9 mouse cellular contexts compared by ENCODE assay signal in the genomic region with DNA sequence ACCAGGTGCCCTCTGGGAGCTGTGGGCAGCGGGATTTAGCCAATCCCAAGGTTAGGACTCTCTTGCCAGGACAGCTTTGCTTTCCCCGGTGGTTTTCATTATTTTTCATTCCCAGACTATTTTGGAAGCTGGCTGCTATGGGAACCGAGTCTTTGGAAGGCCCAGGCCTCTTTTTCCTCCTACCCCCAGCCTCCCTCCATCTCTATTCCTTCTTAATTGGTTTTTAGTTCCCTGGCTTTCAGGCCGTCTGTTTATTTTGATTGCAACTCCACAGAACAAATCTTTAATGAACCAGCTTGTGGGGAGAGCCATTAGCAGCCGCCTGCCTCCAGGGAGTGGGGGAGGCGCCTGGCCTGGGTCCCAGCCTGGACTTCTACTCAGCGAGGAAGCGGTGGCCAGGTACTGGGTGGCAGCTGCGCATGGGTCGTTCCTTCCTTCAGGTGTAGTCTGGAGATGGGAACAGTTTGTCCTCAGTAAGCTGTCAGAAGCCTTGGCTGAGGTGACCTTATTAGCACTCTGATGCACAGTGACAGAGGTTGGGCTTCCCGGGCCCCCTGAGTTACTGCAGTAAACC.
DNase-seq lines count a peak whose midpoint lies in the region; ATAC-seq and TF ChIP-seq lines count a peak whose summit lies in the region.
"Had no signal": no experiment of that assay in that cellular context is flagged by ENCODE, and none has a peak within 500 bp of the region (broad histone marks: within the 10 kb centered on the region; RNA-seq: fewer than 3 reads in every experiment).

No protein-coding gene starts in this region.

- H3K27me3 ChIP-seq in liver, embryonic 11.5 days (replicated peaks; ENCODE audit: control insufficient read depth, insufficient read depth, low read length): no peaks in the 10 kb centered on the region
- no peaks in the 10 kb centered on the region for H3K27me3 ChIP-seq in liver, postnatal 0 days (ENCODE audit: insufficient read depth, low read length)
- H3K27me3 ChIP-seq in embryonic facial prominence, embryonic 13.5 days: no peaks in the 10 kb centered on the region
- H3K27me3 ChIP-seq in heart, postnatal 0 days (ENCODE audit: control insufficient read depth, insufficient read depth, low read length): no peaks in the 10 kb centered on the region
- no peaks in the 10 kb centered on the region for H3K27me3 ChIP-seq in midbrain, embryonic 13.5 days

- no peak for TF ChIP-seq CTCF in liver, postnatal 0 days (IDR thresholded peaks at IDR 0.05; ENCODE audit: low read depth)
- no peak for TF ChIP-seq CTCF in heart, postnatal 0 days (IDR thresholded peaks at IDR 0.05; ENCODE audit: low read depth)

- TF ChIP-seq EP300 in liver, postnatal 0 days (IDR thresholded peaks at IDR 0.05; ENCODE audit: low read depth): no peak
- TF ChIP-seq EP300 in heart, postnatal 0 days (IDR thresholded peaks at IDR 0.05; ENCODE audit: low read depth): no peak

- no peak overlapping the region for H3K4me3 ChIP-seq in liver, embryonic 11.5 days (ENCODE audit: low read depth, low read length)
- H3K4me3 ChIP-seq in liver, postnatal 0 days (ENCODE audit: low read depth, low read length): no peak overlapping the region
- no peak overlapping the region for H3K4me3 ChIP-seq in embryonic facial prominence, embryonic 13.5 days
- H3K4me3 ChIP-seq in heart, postnatal 0 days (ENCODE audit: low read depth, low read length): no peak overlapping the region
- H3K4me3 ChIP-seq in midbrain, embryonic 13.5 days (replicated peaks): no peak overlapping the region

- H3K4me2 ChIP-seq in liver, embryonic 11.5 days: no peak overlapping the region
- H3K4me2 ChIP-seq in liver, postnatal 0 days (ENCODE audit: low read depth, low read length): no peak overlapping the region
- H3K4me2 ChIP-seq in embryonic facial prominence, embryonic 13.5 days: peak overlapping the region; percentile 22; the same call in 1 of the 2 replicates
- H3K4me2 ChIP-seq in heart, postnatal 0 days (ENCODE audit: low read depth, low read length): no peak overlapping the region
- no peak overlapping the region for H3K4me2 ChIP-seq in midbrain, embryonic 13.5 days (replicated peaks)

- H3K4me1 ChIP-seq in liver, embryonic 11.5 days (replicated peaks; ENCODE audit: control insufficient read depth, insufficient read depth, low read length): peaks cover 12% of the 10 kb centered on the region; the same call in 1 of the 2 replicates
- H3K4me1 ChIP-seq in liver, postnatal 0 days (ENCODE audit: insufficient read depth): peaks cover 9% of the 10 kb centered on the region
- peaks cover 66% of the 10 kb centered on the region for H3K4me1 ChIP-seq in embryonic facial prominence, embryonic 13.5 days
- no peaks in the 10 kb centered on the region for H3K4me1 ChIP-seq in heart, postnatal 0 days (ENCODE audit: control insufficient read depth, insufficient read depth)
- peaks cover 22% of the 10 kb centered on the region for H3K4me1 ChIP-seq in midbrain, embryonic 13.5 days (replicated peaks)

- ATAC-seq in liver, embryonic 11.5 days (replicated peaks; ENCODE audit: low FRiP score): no peak
- no peak for ATAC-seq in liver, postnatal 0 days
- ATAC-seq in embryonic facial prominence, embryonic 13.5 days (ENCODE audit: insufficient number of reproducible peaks, insufficient read depth, low FRiP score, low TSS enrichment, low read depth): peak; percentile 75
- peak; percentile 25; the same call in 1 of the 2 replicates for ATAC-seq in heart, postnatal 0 days (ENCODE audit: insufficient read depth, low read depth)
- ATAC-seq in midbrain, embryonic 13.5 days: peak; percentile 86

- H3K36me3 ChIP-seq in liver, embryonic 11.5 days (ENCODE audit: control insufficient read depth, insufficient read depth, low read length): no peaks in the 10 kb centered on the region
- no peaks in the 10 kb centered on the region for H3K36me3 ChIP-seq in liver, postnatal 0 days (replicated peaks; ENCODE audit: insufficient read depth, low read length)
- no peaks in the 10 kb centered on the region for H3K36me3 ChIP-seq in embryonic facial prominence, embryonic 13.5 days
- no peaks in the 10 kb centered on the region for H3K36me3 ChIP-seq in heart, postnatal 0 days (replicated peaks; ENCODE audit: control insufficient read depth, insufficient read depth, low read length)
- H3K36me3 ChIP-seq in midbrain, embryonic 13.5 days: no peaks in the 10 kb centered on the region
- H3K36me3 ChIP-seq: G1E had no signal

- 69% methylated on average over 11 of the region's 11 CpGs for WGBS in liver, embryonic 11.5 days
- 74% methylated on average over 11 of the region's 11 CpGs for whole genome bisulfite sequencing in liver, postnatal 0 days (ENCODE audit: insufficient replicate concordance)
- WGBS in embryonic facial prominence, embryonic 13.5 days: 32% methylated on average over 11 of the region's 11 CpGs
- WGBS in heart, postnatal 0 days: 57% methylated on average over 11 of the region's 11 CpGs
- 49% methylated on average over 11 of the region's 11 CpGs for WGBS in midbrain, embryonic 13.5 days

- H3K9ac ChIP-seq in liver, embryonic 11.5 days (ENCODE audit: low read depth, low read length): no peak overlapping the region
- no peak overlapping the region for H3K9ac ChIP-seq in liver, postnatal 0 days (replicated peaks)
- 0 out of 2 replicates have a peak overlapping the region, but pooled peaks have one; percentile 0 for H3K9ac ChIP-seq in embryonic facial prominence, embryonic 13.5 days
- H3K9ac ChIP-seq in heart, postnatal 0 days (replicated peaks; ENCODE audit: low read depth, low read length): no peak overlapping the region
- no peak overlapping the region for H3K9ac ChIP-seq in midbrain, embryonic 13.5 days (replicated peaks)

- DNase-seq in liver, embryonic 11.5 days (ENCODE audit: low spot score): no peak
- no peak for DNase-seq in liver, postnatal 0 days
- no peak for DNase-seq in heart, postnatal 0 days (ENCODE audit: low spot score)
- peak; percentile 84 to 90 for DNase-seq in kidney, postnatal 4 days
- no peak for DNase-seq in spleen, postnatal 14 days (ENCODE audit: low spot score in 2 of 2)
- DNase-seq in lung, adult 18-20 months: no peak

- peak overlapping the region; percentile 16; the same call in 1 of the 2 replicates for H3K27ac ChIP-seq in liver, embryonic 11.5 days (ENCODE audit: low read depth, low read length)
- H3K27ac ChIP-seq in liver, postnatal 0 days (ENCODE audit: low read depth): no peak overlapping the region; the same call in 1 of the 2 replicates
- H3K27ac ChIP-seq in embryonic facial prominence, embryonic 13.5 days: peak overlapping the region; percentile 90
- H3K27ac ChIP-seq in heart, postnatal 0 days (ENCODE audit: low read depth): peak overlapping the region; percentile 28
- peak overlapping the region; percentile 17 for H3K27ac ChIP-seq in midbrain, embryonic 13.5 days

- H3K9me3 ChIP-seq in liver, embryonic 11.5 days (ENCODE audit: control insufficient read depth, low read length): no peaks in the 10 kb centered on the region
- no peaks in the 10 kb centered on the region for H3K9me3 ChIP-seq in liver, postnatal 0 days (ENCODE audit: low read length)
- H3K9me3 ChIP-seq in embryonic facial prominence, embryonic 13.5 days: no peaks in the 10 kb centered on the region
- no peaks in the 10 kb centered on the region for H3K9me3 ChIP-seq in heart, postnatal 0 days (replicated peaks; ENCODE audit: control insufficient read depth, low read length)
- no peaks in the 10 kb centered on the region for H3K9me3 ChIP-seq in midbrain, embryonic 13.5 days

Comparison
In these comparisons a context has a peak if more than half of its experiments do, and no peak if none do; other contexts are left out.
1. ATAC-seq: peak in embryonic facial prominence, embryonic 13.5 days (single experiment), heart, postnatal 0 days (single experiment) and midbrain, embryonic 13.5 days (single experiment); none in liver, embryonic 11.5 days (single experiment) and liver, postnatal 0 days (single experiment).
2. DNase-seq: peak in kidney, postnatal 4 days (2 of 2); none in liver, embryonic 11.5 days (single experiment), liver, postnatal 0 days (single experiment), heart, postnatal 0 days (single experiment), spleen, postnatal 14 days (0 of 2) and lung, adult 18-20 months (0 of 2).